Mouse (Mus musculus): ENCODE measurements at regions not wholly inside any gene's neighbourhood (a gene's known extent, or its start where the extent isn't known, plus 50 kb on each side); places are given as distances from the start of the nearest gene placed in this dataset.

DNA sequence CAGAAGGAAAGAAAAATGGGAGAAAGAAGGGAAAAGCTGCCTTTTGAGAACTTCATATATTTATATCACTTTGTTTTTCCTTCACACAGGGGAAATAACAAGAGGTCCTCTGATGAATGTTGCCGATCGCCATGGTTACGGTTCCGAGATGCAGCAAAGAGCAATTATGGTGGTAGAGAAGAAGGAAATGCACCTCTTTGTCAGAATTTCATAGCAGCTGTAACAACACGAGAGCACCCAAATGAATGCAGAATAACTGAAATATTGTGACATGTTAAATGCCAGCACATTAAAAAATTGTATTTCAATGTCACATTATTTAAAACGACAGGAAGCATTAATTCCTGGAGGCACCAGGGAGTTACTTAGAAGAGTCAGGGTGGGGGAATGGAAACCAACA lies 279.4 kb downstream of the Mctp2 start:
- no peak for DNase-seq (ENCODE audit: low spot score in 2 of 2)

GRCm38 (mm10) chr7:72009115-72009514 lies 297.3 kb downstream of the Mctp2 start:
- no peak for DNase-seq (ENCODE audit: low spot score in 2 of 2)

DNA sequence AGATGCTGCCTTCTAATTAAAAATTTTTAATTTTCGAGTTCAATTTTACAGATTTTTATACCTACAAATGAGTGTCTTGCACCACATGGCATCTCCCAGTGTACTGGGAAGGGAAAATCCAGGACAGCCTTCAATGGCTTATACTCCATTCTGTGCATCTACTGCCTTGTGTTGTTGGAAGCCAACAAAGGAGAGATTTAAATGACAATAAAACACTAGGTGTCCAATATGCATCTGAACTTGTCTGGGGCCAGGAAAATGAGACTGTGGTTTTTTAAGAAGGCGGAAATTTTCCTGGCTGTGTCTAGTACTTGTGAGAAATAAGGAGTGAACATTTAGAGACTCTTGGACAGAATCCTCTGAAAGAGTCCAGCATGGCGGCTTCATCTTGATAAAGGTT lies 302.1 kb downstream of the Mctp2 start:
- no peak for DNase-seq (ENCODE audit: low spot score in 2 of 2)

GRCm38 (mm10) chr7:71992526-71992925 lies 313.9 kb downstream of the Mctp2 start:
- DNase-seq (ENCODE audit: low spot score in 2 of 2): no peak

DNA sequence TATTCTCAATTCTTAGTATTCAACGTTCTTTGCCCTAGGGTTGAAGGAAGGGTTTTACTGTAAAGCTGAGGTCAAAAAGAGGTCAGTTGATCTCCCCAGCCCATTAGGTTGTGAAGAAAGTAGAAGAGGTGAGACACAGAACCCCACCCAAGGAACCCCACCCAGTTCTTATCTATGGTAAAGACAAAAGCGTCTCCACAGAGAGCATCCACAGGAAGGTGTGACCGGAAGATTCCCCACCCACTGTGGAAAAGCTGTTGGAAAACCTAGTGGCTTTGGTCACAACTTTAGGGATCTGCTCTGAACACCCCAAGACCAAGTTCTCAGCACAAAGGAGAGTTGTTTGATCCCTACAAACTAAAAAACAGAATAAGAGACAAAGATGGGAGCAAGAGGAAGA lies 314.6 kb downstream of the Mctp2 start:
- DNase-seq (ENCODE audit: low spot score in 2 of 2): no peak

GRCm38 (mm10) chr7:71991206-71991605 lies 315.2 kb downstream of the Mctp2 start:
- DNase-seq (ENCODE audit: low spot score in 2 of 2): no peak

DNA sequence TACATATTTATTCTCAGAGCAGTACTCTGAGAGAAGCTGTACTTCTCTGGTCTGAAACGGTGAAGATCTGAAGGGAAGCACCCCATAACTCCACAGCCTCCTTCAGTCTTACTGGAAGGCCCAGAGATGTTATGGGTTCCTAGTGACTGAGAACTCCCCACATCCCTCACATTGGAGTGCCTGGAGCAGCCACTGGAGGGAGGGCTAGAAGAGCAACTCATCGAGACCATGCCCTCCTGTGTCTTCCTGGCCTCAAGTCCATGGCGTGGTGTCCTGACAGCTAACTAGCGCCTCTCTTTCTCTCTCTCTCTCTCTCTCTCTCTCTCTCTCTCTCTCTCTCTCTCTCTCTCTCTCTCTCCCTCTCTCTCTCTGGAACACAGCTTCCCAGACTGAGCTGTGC lies 340.4 kb downstream of the Mctp2 start:
- no peak for DNase-seq (ENCODE audit: low spot score in 2 of 2)

DNA sequence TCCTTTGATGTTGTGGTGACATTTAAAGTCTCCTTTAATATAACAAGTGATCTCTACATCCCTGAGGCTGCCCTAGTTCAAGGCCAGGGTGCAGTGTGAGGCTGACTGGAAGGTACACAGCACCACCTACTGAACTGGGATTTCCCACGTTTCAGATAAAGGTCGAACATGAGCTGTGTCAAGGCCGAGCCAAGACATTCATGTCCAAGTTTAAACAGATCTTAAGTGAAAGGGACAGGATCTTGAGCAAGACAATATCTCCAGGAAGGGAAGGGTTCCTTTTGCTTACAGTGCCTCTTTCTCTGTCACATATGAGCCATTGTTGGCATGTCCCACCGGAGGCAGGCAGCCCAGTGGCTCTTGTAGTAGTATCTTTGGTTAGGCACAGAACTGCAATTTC lies 343.0 kb downstream of the Mctp2 start:
- peak; percentile 32 to 33 for DNase-seq (ENCODE audit: low spot score in 2 of 2)

DNA sequence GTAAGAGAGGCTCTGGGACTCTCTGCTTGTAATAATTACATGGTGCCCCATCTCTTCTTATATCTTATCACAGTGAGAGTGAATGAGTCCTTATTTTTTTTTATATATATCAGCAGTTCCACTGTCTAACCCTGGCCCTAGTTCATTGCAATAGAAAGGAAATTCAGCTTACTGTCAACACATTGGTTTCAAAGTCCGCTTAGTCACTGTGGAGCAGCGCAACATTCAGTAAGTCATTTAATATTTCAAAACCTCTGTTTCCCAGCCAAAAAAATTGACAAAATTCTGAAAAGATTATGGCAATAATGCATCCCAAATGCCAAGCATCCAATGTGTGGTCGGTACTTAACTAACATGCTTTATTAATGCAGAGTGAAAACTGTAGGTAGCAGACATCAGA lies 343.6 kb downstream of the Mctp2 start:
- no peak for DNase-seq (ENCODE audit: low spot score in 2 of 2)

DNA sequence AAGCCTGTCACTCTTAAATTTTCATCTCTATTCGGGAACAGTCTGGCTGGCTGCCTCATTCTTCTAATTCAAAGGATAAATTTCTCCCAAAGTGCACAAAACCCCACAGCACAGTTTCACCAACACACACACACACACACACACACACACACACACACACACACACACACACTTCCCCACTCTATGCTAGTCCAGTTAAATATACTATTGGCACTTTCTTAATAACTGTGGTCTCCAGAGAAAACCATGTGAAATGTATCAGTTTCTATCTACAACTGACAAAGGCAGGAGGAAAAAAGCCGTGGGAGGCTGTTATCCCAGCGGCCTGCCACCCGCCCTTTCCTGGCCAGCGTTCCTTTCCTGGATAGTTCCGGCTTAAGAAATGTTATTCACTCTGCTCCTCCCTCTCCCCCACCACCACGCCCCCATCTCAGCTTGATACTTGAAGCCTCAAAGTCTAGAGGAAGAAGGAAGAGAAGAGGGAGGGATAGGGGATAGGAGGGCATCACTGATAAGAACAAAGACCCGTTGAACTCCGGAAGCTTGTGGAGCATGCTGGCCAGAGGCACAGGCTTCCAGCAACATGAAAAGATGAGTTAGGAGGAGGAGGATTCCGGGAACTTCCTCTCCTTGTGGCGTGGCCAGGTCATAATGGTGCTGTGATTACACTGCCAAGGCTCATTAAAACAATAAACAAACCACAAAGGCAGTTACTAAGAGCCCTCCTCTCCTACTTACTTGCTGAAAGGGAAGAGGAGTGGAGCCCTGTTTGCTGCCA lies 345.8 kb downstream of the Mctp2 start:
- peak; percentile 26 to 36 for DNase-seq (ENCODE audit: low spot score in 2 of 2)

- no peak for DNase-seq (ENCODE audit: low spot score in 2 of 2)
Measured at GRCm38 (mm10) chr7:71946548-71946947, 359.9 kb downstream of the Mctp2 start.

DNA sequence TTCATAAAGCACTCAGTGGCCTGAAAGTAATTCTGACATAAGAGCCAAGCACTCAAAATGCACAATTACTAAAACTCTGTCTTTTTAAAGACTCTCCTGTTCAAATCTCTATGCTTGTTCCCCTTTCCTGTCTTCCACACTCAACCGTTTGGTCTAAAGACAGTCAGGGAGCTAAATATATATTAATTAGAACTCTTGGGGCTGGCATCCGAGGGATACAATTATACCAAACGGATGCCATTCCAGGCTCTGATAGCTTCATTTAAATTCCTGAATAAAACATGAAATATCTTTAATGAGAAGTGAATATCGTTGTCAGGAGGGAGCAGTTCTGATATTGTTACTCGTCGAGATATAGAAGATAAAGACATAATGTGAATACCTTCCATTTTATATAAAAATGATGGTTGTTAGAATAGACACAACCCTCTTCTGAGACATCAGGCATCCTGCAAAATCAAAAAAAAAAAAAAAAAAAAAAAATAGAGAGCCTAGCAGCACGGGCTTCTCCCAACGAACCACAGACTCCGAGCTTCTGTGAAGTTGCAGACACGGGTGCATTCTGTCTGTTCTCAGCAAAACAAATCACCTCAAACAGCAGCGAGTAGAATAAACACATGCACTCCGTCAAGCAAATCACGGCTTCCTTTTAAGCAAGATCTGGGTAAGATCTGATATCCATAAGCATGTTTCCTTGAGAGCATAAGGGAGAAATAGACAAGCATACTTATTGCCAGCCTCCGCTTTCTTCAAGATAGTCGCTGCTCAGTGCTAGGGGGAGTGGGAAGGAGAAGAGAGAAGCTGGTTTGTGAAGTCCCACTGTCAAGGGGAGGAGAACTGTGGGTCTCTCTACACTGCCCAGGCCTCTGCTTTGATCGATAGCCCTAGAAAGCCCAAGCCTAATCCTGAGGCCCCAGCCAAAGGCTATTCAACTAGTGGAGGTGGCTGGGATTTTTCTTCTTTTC lies 363.0 kb downstream of the Mctp2 start:
- DNase-seq (ENCODE audit: low spot score in 2 of 2): no peak

- DNase-seq (ENCODE audit: low spot score in 2 of 2): no peak
Measured at GRCm38 (mm10) chr7:71937731-71938130, 368.7 kb downstream of the Mctp2 start.

- DNase-seq (ENCODE audit: low spot score in 2 of 2): no peak
Measured at GRCm38 (mm10) chr7:71936690-71937089, 369.7 kb downstream of the Mctp2 start.
